Mouse (Mus musculus): ENCODE results near the gene Sdk1. TPM values are rescaled to one million over a fixed set of nuclear protein-coding genes. Genes with fewer than 3 reads are reported as not detected.

Sdk1 gene
- total and polyA plus RNA-seq, 3 experiments: 0.04 to 0.87 TPM; not detected in 1

- no peak overlapping the region for H3K4me3 ChIP-seq (replicated peaks in 1 of 3; ENCODE audit: low read depth in 2 of 3, low read length in 2 of 3, poor library complexity in 1 of 3)
- dilution Hi-C loops (cut with MboI; ENCODE audit: extremely low pct_ligation_motif_present, extremely low pct_unique_long_range_greater_than_20kb, low sequenced_read_pairs): no loop called here
- H3K27me3 ChIP-seq (replicated peaks): no peaks in the 10 kb centered on the region
- no peaks in the 10 kb centered on the region for H3K9me3 ChIP-seq (replicated peaks; ENCODE audit: low read length)
- TF ChIP-seq EP300 (IDR thresholded peaks at IDR 0.05; ENCODE audit: low read length) (no peak), RAD21 (IDR thresholded peaks at IDR 0.05; ENCODE audit: low read depth, low read length) (no peak)
- no peak overlapping the region for H3K4me2 ChIP-seq (ENCODE audit: insufficient read depth, low read depth, poor library complexity, severe bottlenecking)
- no peaks in the 10 kb centered on the region for H3K36me3 ChIP-seq (replicated peaks in 1 of 2; ENCODE audit: control insufficient read depth in 1 of 2, insufficient read depth in 1 of 2, low read length in 1 of 2)
- H3K9ac ChIP-seq (ENCODE audit: insufficient read depth, low read depth): no peak overlapping the region
- in situ Hi-C loops (cut with MboI; ENCODE audit: low pct_ligation_motif_present, low pct_unique_long_range_greater_than_20kb, low sequenced_read_pairs): no loop called here
- H3K79me2 ChIP-seq (replicated peaks; ENCODE audit: control insufficient read depth, extremely low read depth, insufficient read depth, poor library complexity, severe bottlenecking): no peaks in the 10 kb centered on the region
- no peaks in the 10 kb centered on the region; a peak in 1 of 4 replicates for H3K4me1 ChIP-seq (ENCODE audit: control insufficient read depth in 1 of 2, insufficient read depth in 2 of 2)
- DNase-seq (ENCODE audit: extremely low read depth): no peak
- no peak overlapping the region for H3K27ac ChIP-seq (ENCODE audit: insufficient read depth, low read depth)
Measured at GRCm38 (mm10) chr5:141394586-141394985, 153.3 kb downstream of the Sdk1 start.

GRCm38 (mm10) chr5:141403741-141404140 lies 162.5 kb downstream of the Sdk1 start:
- no peak overlapping the region for H3K4me2 ChIP-seq (ENCODE audit: insufficient read depth, low read depth, poor library complexity, severe bottlenecking)
- DNase-seq (ENCODE audit: extremely low read depth): no peak
- no peak overlapping the region for H3K4me3 ChIP-seq (replicated peaks in 1 of 3; ENCODE audit: low read depth in 2 of 3, low read length in 2 of 3, poor library complexity in 1 of 3)
- H3K27ac ChIP-seq (ENCODE audit: insufficient read depth, low read depth): no peak overlapping the region
- TF ChIP-seq CHD1 (IDR thresholded peaks at IDR 0.05; ENCODE audit: low read depth, low read length) (no peak), RCOR1 (conservative IDR thresholded peaks at IDR 0.05; ENCODE audit: low read depth, low read length) (no peak), TCF12 (IDR thresholded peaks at IDR 0.05; ENCODE audit: low read depth, low read length) (no peak), BHLHE40 (IDR thresholded peaks at IDR 0.05; ENCODE audit: low read depth, low read length) (no peak), MAX (IDR thresholded peaks at IDR 0.05; ENCODE audit: low read length) (no peak), NRF1 (IDR thresholded peaks at IDR 0.05; ENCODE audit: low read depth, low read length) (no peak), SMC3 (IDR thresholded peaks at IDR 0.05; ENCODE audit: low read depth, low read length) (no peak), MAZ (IDR thresholded peaks at IDR 0.05; ENCODE audit: low read depth, low read length) (no peak), SIN3A (IDR thresholded peaks at IDR 0.05; ENCODE audit: low read length) (no peak), POLR2AphosphoS2 (IDR thresholded peaks at IDR 0.05; ENCODE audit: low read depth, low read length) (no peak), GABPA (IDR thresholded peaks at IDR 0.05; ENCODE audit: insufficient replicate concordance, low read depth, low read length) (no peak), MXI1 (IDR thresholded peaks at IDR 0.05; ENCODE audit: low read depth, low read length) (no peak)
- peaks cover 4% of the 10 kb centered on the region in 2 experiments; a peak in 2 of 4 replicates for H3K4me1 ChIP-seq (ENCODE audit: control insufficient read depth in 1 of 2, insufficient read depth in 2 of 2)
- in situ Hi-C loops (cut with MboI; ENCODE audit: low pct_ligation_motif_present, low pct_unique_long_range_greater_than_20kb, low sequenced_read_pairs) (no loop called here), dilution Hi-C loops (cut with MboI; ENCODE audit: extremely low pct_ligation_motif_present, extremely low pct_unique_long_range_greater_than_20kb, low sequenced_read_pairs) (no loop called here)
- no peaks in the 10 kb centered on the region for H3K9me3 ChIP-seq (replicated peaks; ENCODE audit: low read length)
- no peaks in the 10 kb centered on the region for H3K36me3 ChIP-seq (replicated peaks in 1 of 2; ENCODE audit: control insufficient read depth in 1 of 2, insufficient read depth in 1 of 2, low read length in 1 of 2)
- no peak overlapping the region for H3K9ac ChIP-seq (ENCODE audit: insufficient read depth, low read depth)
- H3K79me2 ChIP-seq (replicated peaks; ENCODE audit: control insufficient read depth, extremely low read depth, insufficient read depth, poor library complexity, severe bottlenecking): no peaks in the 10 kb centered on the region
- H3K27me3 ChIP-seq (replicated peaks): no peaks in the 10 kb centered on the region

GRCm38 (mm10) chr5:141404651-141405050 lies 163.4 kb downstream of the Sdk1 start:
- DNase-seq (ENCODE audit: extremely low read depth): no peak
- Histone ChIP-seq H3K79me2 (replicated peaks; ENCODE audit: control insufficient read depth, extremely low read depth, insufficient read depth, poor library complexity, severe bottlenecking) (no peaks in the 10 kb centered on the region), H3K36me3 (replicated peaks in 1 of 2; ENCODE audit: control insufficient read depth in 1 of 2, insufficient read depth in 1 of 2, low read length in 1 of 2) (no peaks in the 10 kb centered on the region), H3K27ac (ENCODE audit: insufficient read depth, low read depth) (no peak overlapping the region), H3K4me3 (replicated peaks in 1 of 3; ENCODE audit: low read depth in 2 of 3, low read length in 2 of 3, poor library complexity in 1 of 3) (no peak overlapping the region), H3K4me1 (ENCODE audit: control insufficient read depth in 1 of 2, insufficient read depth in 2 of 2) (peaks cover 4% of the 10 kb centered on the region in 2 experiments; a peak in 2 of 4 replicates), H3K27me3 (replicated peaks) (no peaks in the 10 kb centered on the region), H3K9me3 (replicated peaks; ENCODE audit: low read length) (no peaks in the 10 kb centered on the region), H3K9ac (ENCODE audit: insufficient read depth, low read depth) (no peak overlapping the region), H3K4me2 (ENCODE audit: insufficient read depth, low read depth, poor library complexity, severe bottlenecking) (no peak overlapping the region)
- TF ChIP-seq ZMIZ1 (IDR thresholded peaks at IDR 0.05; ENCODE audit: low read depth, low read length): no peak
- TF ChIP-seq TCF12 (IDR thresholded peaks at IDR 0.05; ENCODE audit: low read depth, low read length): no peak
- no peak for TF ChIP-seq MEF2A (IDR thresholded peaks at IDR 0.05; ENCODE audit: borderline replicate concordance, low read depth, low read length)
- no peak for TF ChIP-seq CTCF (conservative IDR thresholded peaks at IDR 0.05 in 1 of 2, IDR thresholded peaks at IDR 0.05 in 1 of 2; ENCODE audit: low read depth in 2 of 2, low read length in 2 of 2)
- no peak for TF ChIP-seq MYC (IDR thresholded peaks at IDR 0.05; ENCODE audit: low read depth, low read length)
- TF ChIP-seq USF1 (IDR thresholded peaks at IDR 0.05; ENCODE audit: low read depth, low read length): no peak
- no peak for TF ChIP-seq KAT2A (IDR thresholded peaks at IDR 0.05; ENCODE audit: insufficient replicate concordance, low read length)
- TF ChIP-seq EP300 (IDR thresholded peaks at IDR 0.05; ENCODE audit: low read length): no peak
- TF ChIP-seq MXI1 (IDR thresholded peaks at IDR 0.05; ENCODE audit: low read depth, low read length): no peak
- dilution Hi-C loops (cut with MboI; ENCODE audit: extremely low pct_ligation_motif_present, extremely low pct_unique_long_range_greater_than_20kb, low sequenced_read_pairs) (no loop called here), in situ Hi-C loops (cut with MboI; ENCODE audit: low pct_ligation_motif_present, low pct_unique_long_range_greater_than_20kb, low sequenced_read_pairs) (no loop called here)

Data from CH12.LX (cell line).